Mouse (Mus musculus) midbrain, embryonic 13.5 days (tissue): ENCODE measurements around the gene Tmem41a. TPM values are rescaled to one million over a fixed set of nuclear protein-coding genes. Genes with fewer than 3 reads are reported as not detected.
"Not testable (repeated sequence)": the region's sequence is repeated elsewhere in the genome, so short reads cannot be mapped to it uniquely, and the experiment has no call there.

Source experiments
- ATAC-seq: fragments of 200-750 bp; cut with Nextera tagmentation; 2 replicates; pipeline ENCODE4 v1.8.0; 2017; ENCODE audit warnings: mild to moderate bottlenecking, moderate TSS enrichment, moderate library complexity
- H3K27ac ChIP-seq: fragments of 300-500 bp; sonication (generic); 2 replicates; pipeline ENCODE4 v1.5.1; 2015; ENCODE audit warnings: inconsistent platforms, mild to moderate bottlenecking, moderate library complexity
- H3K27me3 ChIP-seq: fragments of 300-500 bp; sonication (generic); 2 replicates; pipeline ENCODE4 v1.6.1; 2015; ENCODE audit warnings: mild to moderate bottlenecking, inconsistent platforms
- H3K36me3 ChIP-seq: fragments of 300-500 bp; sonication (generic); 2 replicates; pipeline ENCODE4 v1.6.1; 2015; ENCODE audit warnings: mild to moderate bottlenecking, inconsistent platforms
- H3K4me1 ChIP-seq: fragments of 300-500 bp; sonication (generic); replicated peaks from 2 replicates; pipeline ENCODE4 v1.6.1; 2015; ENCODE audit warnings: inconsistent platforms
- H3K4me2 ChIP-seq: fragments of 300-500 bp; sonication (generic); replicated peaks from 2 replicates; pipeline ENCODE4 v1.6.1; 2015; ENCODE audit warnings: moderate library complexity, mild to moderate bottlenecking, inconsistent platforms
- H3K4me3 ChIP-seq: fragments of 300-500 bp; sonication (generic); replicated peaks from 2 replicates; pipeline ENCODE4 v1.5.1; 2015; ENCODE audit warnings: mild to moderate bottlenecking, inconsistent platforms
- H3K9ac ChIP-seq: fragments of 300-500 bp; sonication (generic); replicated peaks from 2 replicates; pipeline ENCODE4 v1.6.1; 2015; ENCODE audit warnings: mild to moderate bottlenecking, inconsistent platforms
- H3K9me3 ChIP-seq: fragments of 300-500 bp; sonication (generic); 2 replicates; pipeline ENCODE4 v1.6.1; 2016; ENCODE audit warnings: mild to moderate bottlenecking, inconsistent platforms
- WGBS: fragments of 180-500 bp; shearing (Covaris S2); methylation state at CpG from one replicate; pipeline ENCODE4 v1.1.7; 2015; 5-methylcytosine and 5-hydroxymethylcytosine counted together
- polyA plus RNA-seq: library from polyadenylated mRNA; unstranded; fragments of >200 nt; fragmentation: Nextera tagmentation; extraction: Ambion mirVana; gene quantifications from 2 replicates; pipeline ENCODE4 v1.2.1, GENCODE M21; 2015

Gene Tmem41a
- polyA plus RNA-seq, 1 experiment from 2014 or later, result 28.9 TPM

DNA sequence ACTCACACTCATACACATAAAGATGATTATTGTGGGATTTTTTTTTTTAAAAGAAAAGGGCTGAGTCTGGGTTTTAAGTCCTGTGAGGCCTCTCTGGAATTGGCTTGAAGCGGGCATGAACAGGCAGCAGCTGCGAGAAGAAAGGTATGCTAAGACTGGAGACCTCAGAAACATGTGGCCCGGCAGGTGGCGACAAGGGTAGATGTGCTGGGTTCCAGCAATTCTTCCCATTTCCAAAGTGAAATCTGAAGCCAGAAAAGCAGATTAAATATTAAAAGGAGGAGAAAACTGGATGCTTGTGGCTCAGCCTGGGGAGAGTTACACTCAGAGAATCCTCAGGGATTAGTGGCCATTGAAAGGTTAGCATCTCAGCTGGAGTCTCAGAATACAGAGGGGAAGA, 24.1 kb upstream of the Tmem41a start:
- WGBS, result 48% methylated on average over 4 of the region's 4 CpGs
- Histone ChIP-seq H3K27me3 (no peaks in the 10 kb centered on the region), H3K4me1 (peaks cover 6% of the 10 kb centered on the region), H3K4me3 (no peak overlapping the region), H3K4me2 (no peak overlapping the region), H3K36me3 (no peaks in the 10 kb centered on the region), H3K27ac (no peak overlapping the region), H3K9ac (no peak overlapping the region), H3K9me3 (no peaks in the 10 kb centered on the region)
- no peak for ATAC-seq

DNA sequence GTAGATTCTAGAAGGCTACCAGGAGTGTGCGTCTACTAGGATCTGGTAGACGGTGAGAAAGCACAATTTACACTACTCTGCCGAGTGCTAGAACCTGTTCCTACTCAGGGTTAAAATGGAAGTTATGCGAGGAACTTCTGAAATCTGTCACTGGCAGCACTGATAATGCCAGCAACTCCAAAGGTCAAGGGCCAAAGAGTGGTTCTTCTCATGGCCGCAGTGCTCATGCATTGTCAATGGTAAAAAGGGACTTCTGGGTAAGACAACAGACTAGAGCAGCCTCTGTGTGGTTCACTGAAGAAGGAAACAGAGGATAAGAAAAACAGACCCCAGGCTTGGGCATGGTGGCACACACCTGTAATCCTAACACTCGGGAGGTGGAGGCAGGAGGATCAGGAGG, 23.2 kb upstream of the Tmem41a start:
- Histone ChIP-seq H3K9me3 (no peaks in the 10 kb centered on the region), H3K4me1 (no peaks in the 10 kb centered on the region), H3K27ac (no peak overlapping the region), H3K27me3 (no peaks in the 10 kb centered on the region), H3K36me3 (no peaks in the 10 kb centered on the region), H3K9ac (no peak overlapping the region), H3K4me3 (no peak overlapping the region), H3K4me2 (no peak overlapping the region)
- 91% methylated on average over 6 of the region's 6 CpGs for WGBS
- ATAC-seq, result no peak

DNA sequence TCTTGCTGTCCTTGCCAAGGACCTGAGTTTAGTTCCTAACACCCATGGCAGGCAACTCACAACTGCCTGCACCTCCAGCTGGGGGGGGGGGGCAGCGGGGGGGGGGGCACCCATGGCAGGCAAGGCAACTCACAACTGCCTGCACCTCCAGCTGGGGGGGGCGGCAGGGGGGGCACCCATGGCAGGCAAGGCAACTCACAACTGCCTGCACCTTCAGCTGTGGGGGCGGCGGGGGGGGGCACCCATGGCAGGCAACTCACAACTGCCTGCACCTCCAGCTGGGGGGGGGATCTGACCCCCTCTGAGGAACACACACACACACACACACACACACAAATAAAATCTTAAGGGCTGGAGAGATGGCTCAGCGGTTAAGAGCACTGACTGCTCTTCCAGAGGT, 22.5 kb upstream of the Tmem41a start:
- H3K27me3 ChIP-seq, result no peaks in the 10 kb centered on the region
- H3K27ac ChIP-seq, result no peak overlapping the region
- WGBS, result 79% methylated on average over 5 of the region's 5 CpGs
- H3K9me3 ChIP-seq, result no peaks in the 10 kb centered on the region
- H3K4me3 ChIP-seq, result no peak overlapping the region
- no peaks in the 10 kb centered on the region for H3K36me3 ChIP-seq
- H3K4me1 ChIP-seq, result no peaks in the 10 kb centered on the region
- peak; percentile 40; the same call in 1 of the 2 replicates for ATAC-seq
- no peak overlapping the region for H3K4me2 ChIP-seq
- no peak overlapping the region for H3K9ac ChIP-seq

DNA sequence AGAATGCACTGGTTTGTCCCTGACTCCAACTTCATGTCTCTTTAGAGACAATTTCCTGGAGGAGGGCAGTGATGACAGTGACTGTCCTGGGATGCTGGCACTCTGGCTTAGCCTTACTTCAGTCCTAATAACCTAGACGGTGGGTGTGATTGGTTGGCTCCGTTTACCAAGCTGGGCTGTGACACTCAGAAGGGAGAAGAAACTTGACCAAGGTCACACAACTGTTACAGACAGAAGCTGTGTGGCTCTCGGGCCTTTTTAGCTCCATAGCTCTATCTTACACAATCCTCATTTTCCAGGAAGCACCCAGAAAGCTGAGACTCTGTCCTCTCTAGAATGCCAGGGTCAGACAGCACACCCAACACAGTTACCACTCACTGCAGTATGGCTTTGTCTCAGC, 18.2 kb upstream of the Tmem41a start:
- H3K4me2 ChIP-seq, result no peak overlapping the region
- WGBS, result 83% methylated on average over 3 of the region's 3 CpGs
- no peak for ATAC-seq
- no peak overlapping the region for H3K4me3 ChIP-seq
- H3K36me3 ChIP-seq, result no peaks in the 10 kb centered on the region
- no peak overlapping the region for H3K27ac ChIP-seq
- H3K9me3 ChIP-seq, result no peaks in the 10 kb centered on the region
- H3K4me1 ChIP-seq, result no peaks in the 10 kb centered on the region
- H3K9ac ChIP-seq, result no peak overlapping the region
- no peaks in the 10 kb centered on the region for H3K27me3 ChIP-seq

DNA sequence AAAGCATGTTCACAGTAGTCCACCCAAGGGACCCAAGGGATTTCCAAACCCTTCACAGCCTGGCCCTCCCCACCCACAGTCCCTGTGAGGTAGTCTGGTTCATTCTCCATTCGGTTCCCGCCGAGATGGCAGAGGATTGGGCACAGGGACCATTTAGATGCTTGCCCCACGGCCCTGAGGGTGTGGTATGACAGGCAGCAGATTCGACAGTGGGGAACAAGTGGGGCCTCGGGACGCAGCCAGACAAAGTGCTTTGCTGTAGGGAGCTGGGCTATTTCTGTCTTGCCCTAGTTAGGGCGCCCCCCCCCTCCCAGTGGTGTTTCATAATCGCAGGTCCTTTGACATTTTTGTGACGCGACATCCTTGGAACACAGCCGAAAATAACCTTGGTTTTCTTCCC, 8.2 kb upstream of the Tmem41a start:
- no peaks in the 10 kb centered on the region for H3K27me3 ChIP-seq
- no peaks in the 10 kb centered on the region for H3K9me3 ChIP-seq
- H3K27ac ChIP-seq, result no peak overlapping the region
- no peak overlapping the region for H3K4me2 ChIP-seq
- H3K36me3 ChIP-seq, result no peaks in the 10 kb centered on the region
- H3K9ac ChIP-seq, result no peak overlapping the region
- ATAC-seq, result no peak
- WGBS, result 89% methylated on average over 12 of the region's 12 CpGs
- no peak overlapping the region for H3K4me3 ChIP-seq
- no peaks in the 10 kb centered on the region for H3K4me1 ChIP-seq

DNA sequence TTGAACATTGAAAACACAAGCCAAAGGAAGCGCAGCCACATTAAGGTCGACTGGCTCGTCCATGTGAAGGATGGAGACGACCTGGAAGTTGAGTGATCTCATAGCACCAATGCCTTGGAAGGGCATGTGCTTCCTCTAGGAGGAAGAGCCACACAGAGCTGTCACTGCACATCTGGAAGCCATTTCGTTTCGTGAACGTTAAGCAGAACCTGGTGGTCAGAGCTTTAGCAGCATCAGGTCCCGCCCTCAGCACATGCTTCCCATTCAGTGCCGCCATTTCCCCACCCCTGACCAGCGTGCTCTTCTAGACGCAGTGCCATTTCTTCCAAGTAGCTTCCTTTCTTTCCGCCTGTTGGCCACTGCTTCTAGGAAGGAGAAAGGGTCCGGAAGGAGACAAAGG, 18.9 kb downstream of the Tmem41a start:
- peaks cover 84% of the 10 kb centered on the region for H3K36me3 ChIP-seq

DNA sequence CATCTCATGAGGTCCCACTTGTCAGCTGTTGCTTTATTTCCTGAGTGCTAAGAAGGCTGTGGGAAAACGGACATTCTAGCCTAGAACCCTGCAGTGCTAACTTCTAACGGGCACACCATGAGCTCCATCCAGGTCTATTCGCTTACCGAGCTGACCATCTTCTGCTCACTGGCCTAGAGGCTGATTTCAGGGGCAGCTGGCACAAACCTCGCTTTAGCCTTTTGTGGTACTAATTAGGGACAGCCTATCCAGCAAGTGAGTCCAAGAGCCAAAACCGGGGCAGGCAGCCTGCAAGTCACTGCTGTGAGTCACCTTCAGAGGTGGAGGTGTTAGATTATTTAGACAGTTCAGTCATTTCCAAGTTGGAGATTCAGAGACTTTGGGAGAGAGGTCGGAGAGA, 30.7 kb downstream of the Tmem41a start:
- WGBS, result 77% methylated on average over 7 of the region's 7 CpGs
- H3K4me2 ChIP-seq, result no peak overlapping the region
- H3K9ac ChIP-seq, result no peak overlapping the region
- no peaks in the 10 kb centered on the region for H3K4me1 ChIP-seq
- no peaks in the 10 kb centered on the region for H3K27me3 ChIP-seq
- no peak overlapping the region for H3K27ac ChIP-seq
- H3K9me3 ChIP-seq, result no peaks in the 10 kb centered on the region
- peaks cover 82% of the 10 kb centered on the region for H3K36me3 ChIP-seq
- no peak for ATAC-seq
- no peak overlapping the region for H3K4me3 ChIP-seq

More for the DNA sequence above, 18.9 kb downstream of the Tmem41a start:
- Histone ChIP-seq H3K27ac (no peak overlapping the region), H3K9ac (no peak overlapping the region), H3K4me2 (no peak overlapping the region), H3K9me3 (no peaks in the 10 kb centered on the region), H3K27me3 (no peaks in the 10 kb centered on the region), H3K4me3 (no peak overlapping the region), H3K4me1 (no peaks in the 10 kb centered on the region)
- no peak for ATAC-seq
- WGBS, result 90% methylated on average over 13 of the region's 13 CpGs

DNA sequence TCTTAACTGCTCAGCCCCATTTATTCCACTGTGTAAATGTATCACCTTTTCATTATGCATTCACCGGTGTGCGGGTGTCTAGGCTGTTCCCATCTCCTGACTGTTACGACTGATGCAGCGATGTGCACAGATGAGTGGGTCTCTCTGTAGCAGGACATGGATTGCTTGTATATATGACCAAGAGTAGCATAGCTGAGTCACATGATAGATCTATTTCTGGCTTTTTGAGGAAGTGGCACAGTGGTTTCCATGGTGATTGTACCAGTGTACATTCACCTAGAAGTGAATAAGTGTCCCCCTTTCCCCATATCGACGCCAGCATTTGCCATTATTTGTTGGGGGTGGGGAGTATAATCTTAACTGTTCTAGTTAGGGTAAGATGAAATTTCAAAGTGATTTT, 34.0 kb downstream of the Tmem41a start:
- H3K4me2 ChIP-seq, result no peak overlapping the region
- no peak overlapping the region for H3K27ac ChIP-seq
- no peak overlapping the region for H3K4me3 ChIP-seq
- H3K36me3 ChIP-seq, result peaks cover 87% of the 10 kb centered on the region
- no peaks in the 10 kb centered on the region for H3K27me3 ChIP-seq
- no peak overlapping the region for H3K9ac ChIP-seq
- no peak for ATAC-seq
- H3K9me3 ChIP-seq, result no peaks in the 10 kb centered on the region
- WGBS, result 94% methylated on average over 6 of the region's 6 CpGs
- H3K4me1 ChIP-seq, result no peaks in the 10 kb centered on the region

DNA sequence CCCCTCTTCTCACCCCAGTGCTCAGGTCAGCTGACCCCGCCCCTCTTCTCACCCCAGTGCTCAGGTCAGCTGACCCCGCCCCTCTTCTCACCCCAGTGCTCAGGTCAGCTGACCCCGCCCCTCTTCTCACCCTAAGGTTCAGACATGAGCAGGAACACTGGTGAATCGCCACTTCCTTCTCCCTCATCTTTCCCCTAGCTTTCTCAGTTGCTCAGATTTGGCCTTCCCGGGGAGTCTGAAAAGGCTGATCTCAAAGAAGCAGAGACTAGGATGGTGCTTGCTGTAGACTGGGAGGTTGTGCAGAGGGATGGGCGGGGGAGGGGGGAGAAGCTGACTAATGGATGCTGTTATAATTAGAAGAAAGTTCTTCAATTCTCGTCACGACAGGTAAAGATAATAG, 38.4 kb downstream of the Tmem41a start:
- H3K27ac ChIP-seq, H3K27me3 ChIP-seq, H3K4me3 ChIP-seq, H3K9ac ChIP-seq, ATAC-seq, H3K4me1 ChIP-seq, H3K4me2 ChIP-seq, H3K9me3 ChIP-seq: not testable (repeated sequence)
- 32% methylated on average over 7 of the region's 8 CpGs for WGBS
- peaks cover 88% of the 10 kb centered on the region for H3K36me3 ChIP-seq

DNA sequence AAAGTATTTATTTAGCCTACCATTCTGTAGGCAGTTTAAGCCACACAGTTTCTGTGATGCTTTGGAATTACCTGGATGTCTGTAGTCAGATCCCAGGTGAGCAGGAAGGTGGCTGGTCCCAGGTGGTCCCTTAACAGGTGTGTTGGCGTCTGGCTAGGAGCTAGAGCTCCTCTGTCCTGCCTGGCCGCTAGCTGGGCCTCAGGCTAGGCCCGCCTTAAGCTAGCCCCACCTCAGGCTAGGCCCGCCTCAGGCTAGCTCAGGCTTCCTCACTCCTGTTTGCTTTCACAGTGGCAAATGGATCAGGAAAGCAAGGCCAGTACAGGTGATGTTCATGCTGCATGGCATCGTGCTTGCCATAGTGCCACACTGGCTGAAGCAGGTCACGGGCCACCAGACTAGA, 40.5 kb downstream of the Tmem41a start:
- Histone ChIP-seq H3K9ac (no peak overlapping the region), H3K4me1 (no peaks in the 10 kb centered on the region), H3K9me3 (no peaks in the 10 kb centered on the region), H3K36me3 (peaks cover 72% of the 10 kb centered on the region), H3K27ac (no peak overlapping the region), H3K4me2 (no peak overlapping the region), H3K27me3 (no peaks in the 10 kb centered on the region), H3K4me3 (no peak overlapping the region)
- ATAC-seq, result no peak
- WGBS, result 84% methylated on average over 6 of the region's 6 CpGs

DNA sequence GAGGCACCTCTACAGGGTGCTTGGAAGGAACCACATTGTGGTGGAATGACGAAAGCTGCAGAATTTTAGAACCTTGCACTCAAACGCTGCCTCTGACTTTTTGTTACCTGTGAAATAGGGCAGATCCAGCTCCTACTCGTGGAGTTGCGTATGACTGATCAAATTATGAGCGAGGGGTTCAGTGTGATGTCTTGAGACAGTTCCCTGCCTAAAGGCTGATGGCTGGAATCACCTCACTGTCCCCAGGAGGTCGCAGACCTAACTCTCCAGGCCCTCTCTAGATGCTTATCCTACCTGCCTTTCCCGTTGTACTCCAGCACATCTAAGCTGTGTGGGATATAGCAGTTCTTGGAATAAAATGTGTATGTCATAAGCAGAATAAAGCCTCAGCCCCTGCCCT, 41.4 kb downstream of the Tmem41a start:
- 89% methylated on average over 7 of the region's 7 CpGs for WGBS
- Histone ChIP-seq H3K9ac (no peak overlapping the region), H3K36me3 (peaks cover 64% of the 10 kb centered on the region)

DNA sequence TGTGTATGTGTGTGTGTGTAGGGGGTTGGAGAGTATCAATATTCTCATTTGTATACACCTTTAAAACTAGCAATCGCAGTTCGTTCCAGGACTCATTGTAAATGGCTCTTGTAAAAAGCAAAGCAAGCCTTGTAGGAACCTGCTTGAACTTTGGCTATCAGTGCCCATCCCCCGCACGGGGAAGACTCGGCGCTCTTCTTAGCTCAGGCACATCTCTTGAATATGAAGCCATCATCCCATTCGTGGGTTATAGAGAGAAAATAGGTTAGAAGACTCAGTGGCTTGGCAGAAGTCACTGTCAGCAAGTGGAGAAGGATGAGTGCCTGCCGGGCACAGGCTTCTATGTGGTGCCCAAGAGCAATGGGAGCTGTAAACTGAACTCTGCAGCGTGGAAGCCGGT, 42.7 kb downstream of the Tmem41a start:
- Histone ChIP-seq H3K27me3 (no peaks in the 10 kb centered on the region), H3K36me3 (peaks cover 52% of the 10 kb centered on the region), H3K4me2 (no peak overlapping the region), H3K27ac (no peak overlapping the region), H3K4me1 (no peaks in the 10 kb centered on the region), H3K9ac (no peak overlapping the region), H3K4me3 (no peak overlapping the region), H3K9me3 (no peaks in the 10 kb centered on the region)
- no peak for ATAC-seq
- 87% methylated on average over 10 of the region's 10 CpGs for WGBS

More for the DNA sequence above, 41.4 kb downstream of the Tmem41a start:
- ATAC-seq, result no peak
- Histone ChIP-seq H3K9me3 (no peaks in the 10 kb centered on the region), H3K4me3 (no peak overlapping the region), H3K27me3 (no peaks in the 10 kb centered on the region), H3K27ac (no peak overlapping the region), H3K4me2 (no peak overlapping the region), H3K4me1 (no peaks in the 10 kb centered on the region)

DNA sequence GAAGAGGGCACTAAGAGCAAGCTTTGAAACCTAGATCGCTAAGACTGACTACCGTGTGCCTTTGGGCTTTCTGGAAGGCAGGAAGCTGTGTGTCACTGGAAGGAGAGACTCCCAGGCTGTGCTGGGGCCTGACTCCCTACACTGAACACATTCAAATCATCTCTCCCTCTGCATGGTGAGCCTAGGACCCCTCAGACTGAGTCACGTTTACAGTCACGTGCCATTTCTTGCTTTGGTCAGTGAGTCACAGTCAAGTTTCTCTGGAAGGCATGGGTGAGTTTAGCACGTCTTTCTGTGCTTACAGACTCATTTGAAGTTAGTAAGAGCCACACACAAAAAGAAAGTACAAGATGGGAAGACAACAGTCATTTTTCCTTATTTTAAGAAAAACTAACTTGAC, 46.1 kb downstream of the Tmem41a start:
- peaks cover 32% of the 10 kb centered on the region for H3K36me3 ChIP-seq
- WGBS, result 84% methylated on average over 5 of the region's 5 CpGs
- no peaks in the 10 kb centered on the region for H3K4me1 ChIP-seq
- H3K27ac ChIP-seq, result no peak overlapping the region
- no peak overlapping the region for H3K9ac ChIP-seq
- H3K9me3 ChIP-seq, result no peaks in the 10 kb centered on the region
- ATAC-seq, result no peak
- H3K27me3 ChIP-seq, result no peaks in the 10 kb centered on the region
- no peak overlapping the region for H3K4me2 ChIP-seq
- H3K4me3 ChIP-seq, result no peak overlapping the region
